Mouse (Mus musculus): ENCODE data around the gene Mis18a.
A peak's percentile ranks its signal among the peaks of the same experiment; 100 is the strongest.

Mis18a gene

DNA sequence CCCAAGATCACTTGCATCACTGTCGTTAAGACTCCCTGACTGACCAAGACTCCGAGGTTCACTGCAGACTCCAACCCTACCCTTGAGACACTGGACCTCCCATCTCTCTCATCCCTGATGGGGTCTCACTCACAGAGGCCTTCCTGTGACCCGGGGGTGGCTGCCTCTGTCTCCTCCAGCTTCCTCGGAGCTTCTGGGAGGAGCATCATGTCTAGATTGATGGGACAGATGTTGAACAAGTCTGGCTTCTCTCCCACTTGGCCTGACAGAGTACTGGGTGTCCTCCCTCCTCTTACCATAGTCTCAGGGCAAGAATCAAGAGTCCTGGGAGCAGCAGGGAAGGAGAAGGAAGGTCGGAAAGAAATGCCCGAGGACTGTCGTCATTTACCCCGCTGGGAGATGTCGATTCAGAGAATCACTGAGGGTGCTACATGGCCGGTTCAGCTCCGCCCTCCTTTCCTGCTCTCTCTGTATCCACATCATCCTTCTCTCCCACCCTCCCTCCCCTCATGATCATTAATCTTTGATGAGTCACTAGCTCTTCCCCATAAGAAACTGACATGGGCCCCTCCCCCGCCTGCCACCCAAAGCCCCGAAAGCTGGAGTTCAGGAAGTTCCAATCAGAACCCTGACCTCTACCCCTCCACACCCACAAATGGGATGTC, 22.9 kb downstream of the Mis18a start:
- DNase-seq (ENCODE audit: low spot score): no peak

DNA sequence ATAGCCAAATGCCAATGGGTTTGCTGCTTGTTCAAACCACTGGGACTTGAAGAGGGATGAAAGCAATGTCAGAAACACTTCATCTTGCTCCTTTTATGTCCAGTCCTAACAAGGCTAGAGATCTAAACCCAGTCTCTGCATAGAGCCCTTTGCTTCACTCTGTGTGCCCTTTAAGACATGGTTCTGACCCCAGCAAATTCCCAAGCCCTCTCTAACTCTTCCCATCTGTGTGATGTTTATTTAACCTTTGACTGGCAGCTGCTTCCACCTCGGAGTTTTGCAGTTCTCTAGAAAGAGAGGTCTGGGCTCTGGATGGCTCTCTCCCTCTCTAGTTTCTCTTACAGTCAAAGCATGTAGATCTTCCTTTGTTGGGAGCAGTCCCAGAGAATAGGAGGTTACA, 23.6 kb downstream of the Mis18a start:
- no peak for DNase-seq (ENCODE audit: low spot score)

DNA sequence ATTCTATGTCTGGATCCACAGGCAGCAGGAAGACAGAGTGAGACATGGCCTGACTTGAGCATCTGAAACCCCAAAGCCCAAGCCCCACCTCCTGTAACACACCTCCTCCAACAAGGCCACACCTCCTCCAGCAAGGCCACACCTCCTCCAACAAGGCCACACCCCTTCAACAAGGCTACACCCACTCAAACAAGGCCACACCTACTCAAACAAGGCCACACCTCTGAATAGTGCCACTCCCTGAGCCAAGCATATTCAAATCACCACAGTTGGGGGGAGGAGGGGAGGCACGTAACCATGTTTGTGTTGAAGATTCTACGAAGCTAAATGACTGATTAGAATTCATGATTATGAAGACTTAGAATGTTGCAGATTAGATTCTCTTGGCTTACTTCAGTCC, 25.7 kb downstream of the Mis18a start:
- DNase-seq (ENCODE audit: low spot score): no peak

DNA sequence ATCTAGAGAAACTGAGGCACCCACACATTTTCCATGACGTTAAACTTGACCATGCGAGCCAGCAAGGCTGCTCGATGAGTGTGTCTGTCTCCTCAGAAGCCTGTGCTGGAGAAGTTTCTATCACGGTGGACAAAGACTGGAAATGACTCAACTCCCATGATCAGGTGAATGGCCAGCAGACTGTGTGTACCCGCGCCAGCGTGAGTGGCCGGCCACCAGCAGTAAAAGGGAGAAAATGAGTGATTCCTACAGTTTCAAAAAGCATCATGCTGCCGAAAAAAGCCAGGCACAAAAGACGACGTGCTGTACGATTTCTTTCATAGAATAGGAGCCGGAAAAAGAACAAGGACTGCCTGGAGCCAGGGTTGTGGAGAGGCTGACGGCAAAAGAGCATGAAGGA, 27.8 kb downstream of the Mis18a start:
- DNase-seq (ENCODE audit: low spot score): no peak

DNA sequence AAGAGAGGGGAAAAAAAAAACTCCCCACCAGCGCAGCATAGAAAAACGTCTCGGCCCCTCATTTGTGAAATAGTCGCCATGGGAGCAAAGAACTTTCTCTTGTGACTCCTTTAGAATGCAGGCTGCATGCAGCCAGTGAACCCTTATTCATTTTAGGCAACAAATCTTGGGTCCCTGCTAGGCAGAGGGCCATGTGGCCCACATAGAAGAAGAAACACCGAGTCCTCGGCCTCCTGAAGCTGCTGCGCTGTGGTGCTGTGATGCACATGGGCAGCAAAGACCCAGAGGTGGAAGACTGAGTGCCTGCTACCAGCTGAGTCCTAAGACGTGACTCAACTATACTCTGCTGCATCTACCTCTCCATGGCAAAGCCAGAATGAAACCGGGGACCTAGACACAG, 30.9 kb downstream of the Mis18a start:
- DNase-seq (ENCODE audit: low spot score): no peak

DNA sequence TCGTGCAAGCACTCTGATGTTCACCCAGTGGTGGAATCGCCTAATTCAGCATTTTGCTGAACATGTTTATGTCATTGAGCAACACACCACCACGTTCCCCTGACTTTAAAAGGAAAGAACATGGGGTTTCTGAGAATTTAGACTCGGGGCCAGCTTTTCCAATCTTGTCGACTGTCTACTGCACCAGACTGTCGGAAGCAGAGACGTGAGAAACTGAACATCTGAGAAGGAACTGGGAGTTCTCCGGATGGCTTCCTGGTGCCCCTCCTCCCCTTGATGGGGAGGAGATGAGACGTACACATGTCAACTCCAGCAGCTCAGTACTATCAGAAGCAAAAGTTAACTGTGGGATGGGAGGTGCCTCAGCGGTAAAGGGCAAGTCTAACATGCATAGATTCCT, 32.1 kb downstream of the Mis18a start:
- no peak for DNase-seq (ENCODE audit: low spot score)

DNA sequence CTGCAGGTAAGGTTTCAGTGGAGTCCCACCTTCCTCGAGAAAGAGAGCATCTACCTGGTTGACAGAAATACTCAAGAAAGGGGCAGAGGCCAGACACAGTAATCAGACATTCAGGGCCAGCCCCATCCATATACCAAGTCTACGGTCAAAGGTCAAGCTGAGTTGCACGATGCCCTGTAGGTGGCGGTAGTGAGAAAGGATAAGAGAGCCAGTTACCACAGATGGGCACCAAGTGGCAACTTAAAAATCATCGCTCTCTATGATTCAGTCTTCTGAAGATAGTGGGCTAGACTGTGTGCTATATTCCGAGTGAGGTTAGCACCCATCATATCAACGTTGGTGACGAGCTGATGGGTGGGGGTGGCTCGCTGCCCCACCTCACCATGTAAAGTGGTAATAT, 32.5 kb downstream of the Mis18a start:
- no peak for DNase-seq (ENCODE audit: low spot score)

DNA sequence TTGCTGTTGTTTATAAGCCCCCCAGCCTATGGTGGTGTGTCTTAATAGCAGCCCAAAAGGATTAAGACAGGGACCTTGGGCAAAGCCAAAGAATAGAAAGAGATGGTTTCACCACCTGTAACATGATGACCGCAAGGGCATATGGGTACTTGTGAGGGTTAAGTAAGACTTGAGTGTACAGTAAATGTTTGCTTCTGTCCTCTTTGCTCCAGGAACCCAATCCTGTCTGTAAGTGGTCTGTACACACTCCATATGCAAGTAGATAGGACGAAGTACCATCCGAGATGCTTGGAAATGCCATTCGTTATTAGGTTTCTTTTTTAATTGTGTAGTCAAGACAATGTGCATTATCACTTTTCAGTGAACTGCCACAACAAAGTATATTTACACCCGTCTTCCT, 33.6 kb downstream of the Mis18a start:
- no peak for DNase-seq (ENCODE audit: low spot score)

DNA sequence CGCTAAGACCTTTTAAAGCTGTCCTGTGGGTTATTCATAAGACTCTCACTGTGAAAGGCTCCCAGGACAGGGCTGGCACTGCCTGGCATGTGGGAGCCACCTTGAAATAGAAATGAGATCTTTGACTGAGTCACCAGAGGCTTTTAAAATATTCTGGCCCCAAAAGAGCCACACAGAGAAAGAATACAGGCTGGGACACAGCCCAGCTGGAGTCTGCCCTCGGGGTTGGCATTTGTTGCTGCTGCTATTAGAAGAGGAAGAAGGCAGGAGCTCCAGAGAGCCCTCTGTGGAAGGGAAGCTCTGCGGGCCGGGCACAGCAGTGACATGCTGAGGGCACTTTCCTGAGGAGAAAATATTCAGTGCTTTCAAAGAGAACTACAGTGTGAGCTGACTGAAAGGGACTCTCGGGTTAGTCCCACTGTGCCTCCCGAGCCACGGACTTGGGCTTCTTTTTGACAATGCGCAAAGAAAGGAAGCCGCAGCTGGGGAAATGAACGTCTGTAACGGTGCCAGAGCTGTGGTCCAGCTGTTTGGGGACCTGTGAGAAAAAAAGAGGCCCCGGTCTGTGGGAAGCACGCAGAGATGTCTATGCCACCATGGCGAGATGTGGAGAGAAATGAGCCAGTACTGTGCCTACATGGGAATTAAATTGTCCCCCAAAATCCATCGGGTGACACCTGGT, 34.4 kb downstream of the Mis18a start:
- DNase-seq (ENCODE audit: low spot score): no peak

DNA sequence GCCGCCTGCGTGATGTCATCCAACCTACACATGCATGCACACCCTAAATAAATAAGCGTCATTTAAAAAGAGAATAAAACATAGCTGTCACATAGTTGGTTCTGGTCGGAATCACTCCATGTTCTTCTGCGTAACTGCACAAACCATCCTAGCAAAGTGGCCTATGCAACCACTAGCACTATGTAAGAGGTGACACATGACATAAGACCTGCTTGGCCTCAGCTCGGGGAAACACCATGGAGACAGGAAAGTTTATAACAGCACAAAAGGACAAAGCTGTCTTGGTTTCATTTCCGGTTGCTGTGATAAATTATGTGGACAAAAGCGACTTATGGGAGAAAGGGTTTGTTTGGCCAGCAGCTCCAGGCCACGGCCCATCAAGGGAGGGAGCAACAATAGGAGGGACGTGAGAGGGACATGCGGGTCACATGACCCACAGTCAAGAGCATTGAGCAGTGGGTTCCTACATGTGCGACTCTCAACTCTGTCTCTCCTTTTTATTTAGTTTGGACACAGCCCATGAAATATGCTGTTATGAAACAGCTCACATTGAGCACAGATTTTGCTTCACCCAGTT, 39.4 kb downstream of the Mis18a start:
- no peak for DNase-seq (ENCODE audit: low spot score)

DNA sequence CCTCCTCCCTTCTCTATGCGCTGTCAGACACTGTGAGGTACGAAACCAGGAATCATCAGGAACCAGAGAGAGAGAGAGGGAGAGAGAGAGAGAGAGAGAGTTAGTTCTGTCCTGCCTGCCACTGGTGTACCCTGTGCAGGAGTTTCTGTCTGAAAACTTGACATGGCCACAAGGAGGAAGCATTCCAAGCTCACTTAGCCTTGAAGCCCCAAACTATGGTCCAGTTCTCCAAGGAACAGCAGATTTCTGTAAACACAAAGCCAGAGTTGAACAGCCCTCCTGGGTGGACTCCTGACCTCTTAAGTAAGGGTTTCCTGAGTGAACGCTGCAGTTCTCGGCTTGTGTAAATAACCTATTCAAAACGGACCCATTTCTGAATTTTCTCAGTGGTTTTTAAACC, 40.2 kb downstream of the Mis18a start:
- no peak for DNase-seq (ENCODE audit: low spot score)

DNA sequence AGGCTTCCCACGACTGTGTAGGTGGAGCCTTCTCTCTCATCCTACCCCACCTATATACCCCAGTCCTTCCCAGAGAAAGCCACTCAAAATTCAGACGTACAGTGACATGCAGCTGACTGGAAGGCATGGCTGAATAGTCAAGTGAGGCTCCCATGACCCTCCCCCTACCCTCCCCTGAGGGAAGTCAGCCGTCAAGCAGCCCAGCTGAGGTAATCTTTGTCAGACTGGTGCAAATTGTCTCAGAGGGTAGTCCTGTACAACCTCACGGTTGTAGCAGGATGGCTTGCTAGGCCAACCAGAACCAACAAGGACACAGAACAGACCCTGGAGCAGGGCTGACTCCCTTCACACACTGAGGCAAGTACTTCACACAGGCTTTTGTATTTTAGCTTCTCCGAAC, 43.1 kb downstream of the Mis18a start:
- DNase-seq (ENCODE audit: low spot score): no peak

DNA sequence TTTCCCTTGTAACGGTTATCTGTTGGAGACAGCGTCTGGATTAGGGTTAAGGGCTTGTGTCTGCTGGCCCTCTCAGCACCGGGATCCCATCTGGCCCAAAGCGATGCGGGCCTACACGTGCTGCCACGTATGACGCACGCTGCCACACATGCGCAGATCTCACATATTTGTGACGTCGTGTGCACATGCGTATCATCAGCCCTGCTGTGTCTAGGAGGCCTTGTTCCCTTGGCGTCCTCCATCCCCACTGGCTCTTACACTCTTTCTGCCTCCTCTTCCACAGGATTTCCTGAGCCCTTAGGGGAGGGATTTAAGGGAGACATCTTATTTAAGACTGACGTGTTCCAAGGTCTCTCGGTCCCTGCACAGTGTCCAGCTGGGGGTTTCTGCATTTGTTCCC, 47.2 kb downstream of the Mis18a start:
- DNase-seq (ENCODE audit: low spot score): no peak

DNA sequence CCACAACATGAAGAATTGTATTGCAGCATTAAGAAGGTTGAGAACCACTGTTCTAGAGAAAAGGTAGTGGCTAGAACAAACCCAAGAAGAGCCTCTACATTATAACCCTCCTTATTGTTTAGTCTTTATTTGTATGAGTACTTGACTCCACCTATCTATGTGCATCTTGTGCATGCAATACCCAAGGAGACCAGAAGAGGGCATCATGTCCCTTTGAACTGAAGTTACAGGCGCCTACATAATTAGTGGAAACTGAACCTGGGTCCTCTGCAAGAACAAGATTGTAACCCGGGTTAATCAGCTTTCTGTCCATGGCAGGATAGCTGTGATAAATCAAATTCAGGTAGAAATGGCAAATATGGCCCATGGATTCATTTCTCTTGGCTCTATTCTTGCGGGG, 48.4 kb downstream of the Mis18a start:
- no peak for DNase-seq (ENCODE audit: low spot score)

DNA sequence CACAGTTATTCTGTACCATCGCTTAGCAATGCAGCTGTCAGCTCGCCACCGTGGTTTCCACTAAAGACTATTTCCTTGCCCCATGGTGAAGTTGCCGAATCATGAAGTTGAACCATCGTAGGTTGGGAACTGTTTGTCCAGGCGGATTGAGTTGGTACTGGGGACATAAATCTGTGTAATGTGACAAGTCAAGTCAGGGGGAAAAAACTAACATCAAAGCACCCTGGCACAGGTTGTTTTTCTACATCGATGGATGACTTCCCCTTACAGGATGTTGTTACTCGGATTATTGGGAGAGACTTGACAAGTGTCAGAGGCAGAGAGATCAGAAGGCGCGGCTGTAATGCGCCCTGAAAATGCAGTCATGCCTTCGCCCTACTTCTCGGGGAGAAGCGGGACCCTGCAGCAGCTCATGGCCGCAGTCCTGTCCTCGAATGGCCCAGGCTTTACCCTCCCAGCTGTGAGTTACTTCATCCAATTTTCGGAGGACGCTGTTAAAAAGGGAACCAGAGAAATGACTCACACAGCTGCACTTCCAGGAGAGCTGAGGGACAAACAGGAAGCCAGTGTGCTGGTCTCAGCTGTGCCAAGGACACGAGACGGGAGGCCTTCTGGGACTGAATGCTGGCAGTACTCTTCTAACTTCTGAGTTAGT, 50.2 kb downstream of the Mis18a start:
- DNase-seq (ENCODE audit: low spot score): peak; percentile 11

DNA sequence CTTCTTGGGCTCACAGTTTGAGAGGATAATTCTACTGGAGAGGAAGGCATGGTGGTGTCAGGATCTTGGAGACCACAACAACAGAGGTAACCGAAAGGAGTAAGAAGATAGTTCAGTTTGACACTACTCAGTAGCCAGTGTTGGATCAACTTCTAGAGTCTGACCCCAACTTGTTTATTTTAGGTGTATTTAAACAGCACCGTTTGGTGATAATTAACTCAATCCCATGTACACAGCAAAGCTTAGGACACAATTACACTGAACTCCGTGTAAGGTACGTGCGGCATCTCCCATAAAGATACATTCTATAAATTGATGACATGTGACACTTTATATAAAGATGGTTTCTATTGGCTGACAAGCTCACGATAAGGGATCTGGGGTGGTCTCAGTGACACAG, 52.6 kb downstream of the Mis18a start:
- no peak for DNase-seq (ENCODE audit: low spot score)

DNA sequence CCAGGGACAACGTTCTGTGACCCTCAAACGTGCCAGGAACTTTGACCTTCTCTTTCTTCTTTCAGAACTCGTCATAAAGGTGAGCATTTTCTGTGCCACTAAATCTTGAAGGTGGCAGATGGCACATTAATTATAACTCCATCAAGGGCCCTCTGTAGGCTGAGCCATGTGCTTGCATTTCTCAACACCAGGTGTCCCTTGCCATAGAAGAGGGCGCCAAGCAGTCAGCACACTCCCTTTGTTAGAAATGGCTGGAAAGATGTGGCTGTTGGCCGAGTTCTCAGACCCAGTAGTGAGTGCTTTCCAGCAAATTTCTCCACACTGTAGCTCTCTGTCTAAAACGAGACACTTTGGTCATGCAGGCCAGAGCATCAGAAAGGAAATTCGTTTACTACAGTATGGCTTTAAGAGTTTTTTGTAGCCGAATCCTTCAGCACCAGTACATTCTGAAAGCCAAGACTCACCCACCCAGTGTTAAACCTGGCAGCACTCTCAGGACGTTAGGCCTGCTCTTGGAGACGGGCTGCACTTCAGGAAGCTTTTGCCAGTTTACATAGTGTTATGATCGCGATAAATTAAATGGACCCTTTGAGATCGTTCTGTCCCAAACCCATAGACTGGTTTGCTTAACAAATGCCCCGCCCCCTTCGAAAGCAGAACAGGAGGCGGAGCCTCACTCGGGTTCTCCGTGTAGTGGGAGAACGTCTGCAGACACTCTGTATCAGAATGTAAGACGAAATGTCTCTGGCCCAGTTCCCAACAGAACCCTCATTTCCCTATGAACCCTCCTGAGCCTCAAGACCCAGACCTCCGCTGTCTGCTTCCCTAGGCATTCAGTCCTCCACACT, 53.5 kb downstream of the Mis18a start:
- DNase-seq (ENCODE audit: low spot score): no peak

Measured in ovary, postnatal 36 days (tissue).